Mouse (Mus musculus) brain, adult 2 months (tissue): Measurements from ENCODE around the gene Cdc26.
A peak's percentile ranks its signal among the peaks of the same experiment; 100 is the strongest.

Source experiments
- DNase-seq: peaks from one replicate; pipeline ENCODE4 v3.0.0; 2011; ENCODE audit warnings: low read depth, low spot score

Cdc26 gene

DNA sequence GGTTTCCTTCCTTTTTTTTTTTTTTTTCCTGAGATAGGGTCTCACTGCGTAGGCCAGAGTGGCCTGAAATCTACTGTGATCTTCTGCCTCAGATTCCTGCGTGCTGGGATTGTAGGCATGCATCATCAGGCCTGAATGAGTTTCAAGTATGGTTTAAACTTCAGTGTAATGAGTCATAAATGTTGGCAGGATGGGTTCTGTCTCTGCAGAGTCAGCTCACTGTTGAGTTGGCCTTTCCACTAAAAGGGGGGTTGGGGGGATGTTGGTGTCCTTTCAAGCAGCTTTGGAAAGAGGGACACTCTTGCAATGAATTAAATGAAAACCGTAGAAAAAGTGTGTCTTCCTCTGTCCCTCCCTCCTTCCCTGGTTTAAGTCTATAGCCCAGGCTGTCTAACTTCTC is 9.5 kb downstream of the Cdc26 start:
- DNase-seq: peak; percentile 72

DNA sequence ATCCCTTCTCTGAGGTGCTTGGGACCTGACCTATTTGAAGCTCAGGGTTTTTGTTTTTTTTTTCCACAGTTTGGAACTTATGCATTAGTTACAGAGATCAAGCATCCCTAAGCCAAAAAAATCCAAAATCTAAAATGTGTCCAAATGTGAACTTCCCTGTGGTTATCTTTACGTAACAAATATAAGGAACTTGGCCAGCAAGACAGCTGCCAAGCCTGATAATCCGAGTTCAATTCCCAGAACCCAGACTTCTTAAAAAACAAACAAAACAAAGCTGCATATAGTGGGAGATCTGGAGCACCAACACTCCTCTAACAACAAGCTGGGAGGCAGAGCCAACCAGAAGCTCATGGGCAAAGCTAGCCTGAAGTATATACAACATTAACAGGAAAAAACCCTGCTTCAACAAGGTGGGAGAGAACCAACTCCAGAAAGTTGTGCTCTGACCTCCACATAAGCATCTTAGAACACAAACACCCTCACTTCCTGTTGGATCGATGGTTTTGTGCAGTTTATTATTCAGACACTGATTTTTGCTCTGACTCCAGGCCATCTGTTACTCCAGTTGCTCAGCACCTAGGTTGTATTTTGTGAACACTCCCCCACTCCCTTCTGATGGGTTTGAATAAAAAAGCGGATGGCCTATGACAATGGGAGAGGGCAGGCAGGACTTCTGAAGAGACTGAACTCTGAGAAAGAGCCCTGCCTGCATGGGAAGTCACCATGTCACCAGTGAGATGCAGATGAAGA is 10.7 kb downstream of the Cdc26 start:
- DNase-seq: peak; percentile 43

DNA sequence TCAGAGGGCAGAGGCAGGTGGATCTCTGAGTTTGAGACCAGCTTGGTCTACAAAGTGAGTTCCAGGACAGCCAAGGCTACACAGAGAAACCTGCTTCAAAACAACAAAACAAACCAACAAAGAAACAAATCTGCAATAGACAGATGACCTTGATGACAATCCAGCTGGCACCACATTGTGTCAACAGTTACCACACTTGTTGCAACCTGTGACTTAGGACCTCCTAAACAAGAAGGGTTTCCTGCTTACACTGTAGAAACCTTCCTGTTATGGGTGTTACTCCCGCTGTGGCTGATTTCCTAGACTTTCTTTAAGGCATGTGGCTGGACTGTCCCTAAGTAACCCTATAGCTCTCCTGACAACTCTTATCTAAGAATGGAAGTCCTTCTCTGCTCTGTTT is 12.6 kb downstream of the Cdc26 start:
- no peak for DNase-seq

DNA sequence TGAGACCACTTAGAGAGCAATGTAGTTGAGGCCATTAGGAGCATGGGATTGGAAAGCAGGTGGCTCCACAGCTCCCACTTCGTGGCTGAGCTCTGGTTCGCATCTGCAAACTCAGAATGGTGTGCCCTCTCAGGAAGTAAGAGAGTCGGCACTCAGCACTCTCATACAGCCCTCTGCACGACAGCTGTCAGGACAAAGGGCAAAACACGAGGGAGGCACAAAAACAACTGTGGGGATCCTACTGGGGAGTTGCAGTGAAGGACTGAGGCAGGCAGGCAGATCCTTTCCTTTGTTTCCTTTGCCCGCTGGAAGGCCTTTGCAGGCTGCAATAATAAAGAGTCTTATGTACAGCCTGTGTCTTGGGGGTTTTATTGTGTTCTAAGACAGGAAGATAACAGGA is 15.0 kb downstream of the Cdc26 start:
- no peak for DNase-seq

DNA sequence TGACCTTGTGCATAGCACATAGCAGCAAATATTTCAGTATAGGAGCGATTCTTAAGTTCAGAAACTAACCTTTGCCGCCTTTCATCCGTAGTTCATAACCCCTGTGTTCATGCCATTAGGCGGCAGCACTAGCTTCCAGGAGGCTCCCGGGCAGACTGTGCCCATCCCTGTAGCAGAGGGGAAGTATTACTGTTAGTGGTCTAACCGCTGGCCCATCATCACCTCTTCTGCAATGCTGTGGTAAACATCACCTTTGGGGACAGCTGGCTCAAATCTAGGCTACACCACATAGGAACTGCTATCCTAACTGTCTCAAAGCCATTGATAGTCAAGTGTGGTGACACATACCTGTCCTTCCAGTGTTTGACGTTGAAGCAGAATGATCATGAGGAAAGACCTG is 16.6 kb downstream of the Cdc26 start:
- no peak for DNase-seq

DNA sequence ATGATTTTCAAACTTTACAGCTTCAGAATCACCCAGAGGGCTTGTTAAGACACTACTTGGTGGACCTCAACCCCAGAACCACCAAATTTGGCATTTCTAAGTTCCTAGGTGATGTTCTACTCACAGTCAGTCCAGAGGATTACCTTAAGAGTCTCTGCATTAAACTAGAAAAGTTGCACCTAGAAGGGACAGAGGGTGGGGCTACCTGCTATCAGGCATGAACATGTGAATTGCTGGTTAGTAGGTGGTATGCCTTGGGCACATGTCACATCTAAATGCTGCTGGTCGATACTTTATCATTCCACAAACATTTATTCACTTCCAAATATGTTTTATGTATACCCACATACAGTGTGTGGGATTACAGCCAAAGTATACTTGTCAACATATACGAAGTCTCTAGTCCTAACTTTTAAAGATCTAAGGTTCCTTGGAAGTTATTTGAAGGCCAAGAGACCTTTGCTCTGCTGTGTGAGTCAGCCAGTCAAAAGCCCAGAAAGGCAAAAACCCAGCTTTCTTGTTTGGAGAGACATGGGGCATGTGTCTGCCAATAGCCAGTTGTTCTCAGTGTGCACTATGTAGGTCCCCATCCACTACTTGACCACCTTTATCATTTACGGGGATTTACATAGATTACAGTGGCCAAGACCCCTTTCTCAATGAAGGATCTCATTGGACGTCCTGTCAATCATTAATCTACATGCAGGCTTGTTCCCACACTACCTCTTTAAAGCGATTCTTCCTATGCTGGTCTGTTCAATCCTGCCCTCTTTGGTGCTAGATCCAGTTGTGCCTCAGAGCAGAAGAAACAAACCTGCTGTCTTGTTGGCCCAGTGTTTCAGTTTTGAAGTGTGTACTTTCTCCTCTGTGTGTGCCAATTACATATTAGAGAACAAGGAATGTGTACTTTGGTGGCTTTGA is 18.6 kb downstream of the Cdc26 start:
- no peak for DNase-seq

DNA sequence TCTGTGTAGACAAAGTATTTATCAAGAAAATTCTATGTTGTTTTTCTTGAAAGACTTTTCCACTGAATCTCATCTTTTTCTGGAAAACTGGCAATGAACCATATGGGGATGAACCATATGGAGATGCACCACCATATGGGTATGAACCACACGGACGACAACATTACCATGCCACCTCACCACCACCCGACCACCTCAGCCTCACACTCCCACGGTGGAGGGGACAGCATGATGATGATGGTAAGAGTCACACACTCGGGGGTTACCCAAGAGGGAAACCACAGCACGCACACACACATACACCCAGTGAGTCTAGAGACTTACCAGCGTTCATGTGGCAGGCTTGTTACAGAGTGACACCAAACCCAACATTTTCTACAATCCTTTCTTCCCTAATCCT is 23.0 kb downstream of the Cdc26 start:
- peak; percentile 54 for DNase-seq

DNA sequence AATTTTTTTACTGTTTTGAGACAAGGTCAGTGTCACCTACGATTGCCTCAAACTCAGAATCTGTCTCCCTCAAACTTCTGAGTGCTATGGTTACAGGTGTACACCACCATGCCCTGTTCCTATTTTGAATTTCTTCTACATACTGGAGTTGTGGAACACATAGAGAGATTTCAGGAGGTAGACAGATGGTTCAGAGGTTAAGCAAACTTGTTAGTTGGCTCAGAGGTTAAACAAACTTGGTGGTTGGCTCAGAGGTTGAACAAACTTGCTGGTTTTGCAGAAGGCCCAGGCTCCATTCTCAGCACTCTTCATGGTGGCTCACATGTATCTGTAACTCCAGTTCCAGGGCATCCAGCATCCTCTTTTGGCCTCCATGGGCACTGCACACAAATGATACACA is 24.3 kb downstream of the Cdc26 start:
- DNase-seq: no peak

DNA sequence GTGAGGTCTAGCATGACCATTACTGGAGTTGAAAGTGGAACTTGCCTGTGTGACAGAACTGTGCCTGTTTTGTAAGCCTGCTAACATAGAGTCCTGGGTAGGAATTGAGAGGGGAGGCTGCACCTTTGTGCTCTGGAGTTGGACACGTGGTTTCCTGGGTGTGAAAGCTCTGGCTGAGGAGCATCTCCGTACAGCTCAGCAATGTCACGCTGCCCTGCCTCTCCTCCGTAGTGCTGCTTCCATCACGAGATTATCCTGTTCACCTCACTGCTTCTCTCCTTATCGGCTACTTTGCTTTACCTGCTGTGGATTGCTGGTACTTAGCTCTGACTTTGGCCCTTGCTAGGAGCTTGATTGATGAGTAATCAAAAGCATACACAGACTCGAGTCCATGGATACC is 24.7 kb downstream of the Cdc26 start:
- no peak for DNase-seq

DNA sequence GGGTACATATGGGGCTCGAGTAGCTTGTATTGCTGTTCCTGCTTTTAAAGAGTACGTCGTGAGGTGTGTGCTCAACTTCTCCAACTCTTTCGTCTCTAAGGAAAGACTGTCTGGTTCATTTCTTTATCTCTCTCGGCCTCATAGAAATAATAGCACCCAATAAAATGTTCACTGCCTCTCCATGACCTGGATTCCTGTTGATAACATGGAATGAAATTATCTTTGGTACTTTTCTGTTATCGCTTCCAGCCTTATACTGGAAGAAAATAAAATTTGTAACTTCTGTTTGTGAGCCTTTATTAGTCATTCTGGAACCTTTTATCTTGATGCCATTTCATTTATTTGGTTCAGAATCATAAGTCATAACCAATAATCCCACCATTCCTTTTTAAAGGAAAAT is 25.2 kb downstream of the Cdc26 start:
- DNase-seq: no peak

DNA sequence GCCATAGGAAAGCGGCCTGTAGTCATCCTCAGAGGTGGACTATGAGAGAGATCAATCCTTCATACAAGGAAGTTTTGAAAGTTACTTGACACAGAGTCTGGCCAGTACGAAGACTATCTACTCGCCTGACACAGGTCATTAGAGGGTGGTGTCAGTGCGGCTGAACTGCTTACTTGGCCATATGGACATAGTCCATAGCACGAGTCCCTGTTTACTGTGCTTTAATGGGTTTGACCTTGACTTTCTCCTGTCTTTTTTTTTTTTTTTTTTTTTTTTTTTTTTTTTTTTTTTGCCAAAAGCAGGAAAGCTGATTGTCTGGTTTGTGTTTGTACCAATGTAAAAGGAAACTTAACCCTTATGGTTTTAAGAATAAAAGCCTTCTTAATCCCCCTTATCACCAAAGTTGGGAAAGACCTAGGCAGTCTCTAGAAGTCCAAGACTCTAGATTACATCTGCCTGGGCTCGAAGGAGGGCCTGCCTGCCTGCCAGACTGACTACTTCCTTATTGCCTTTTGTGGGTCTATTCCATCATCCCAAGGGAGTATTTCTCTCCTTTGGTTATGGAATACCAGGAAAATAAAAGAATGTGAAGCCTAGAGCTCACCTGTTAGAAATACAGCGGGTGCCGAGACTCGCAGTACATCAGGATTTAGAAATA is 28.6 kb downstream of the Cdc26 start:
- no peak for DNase-seq

DNA sequence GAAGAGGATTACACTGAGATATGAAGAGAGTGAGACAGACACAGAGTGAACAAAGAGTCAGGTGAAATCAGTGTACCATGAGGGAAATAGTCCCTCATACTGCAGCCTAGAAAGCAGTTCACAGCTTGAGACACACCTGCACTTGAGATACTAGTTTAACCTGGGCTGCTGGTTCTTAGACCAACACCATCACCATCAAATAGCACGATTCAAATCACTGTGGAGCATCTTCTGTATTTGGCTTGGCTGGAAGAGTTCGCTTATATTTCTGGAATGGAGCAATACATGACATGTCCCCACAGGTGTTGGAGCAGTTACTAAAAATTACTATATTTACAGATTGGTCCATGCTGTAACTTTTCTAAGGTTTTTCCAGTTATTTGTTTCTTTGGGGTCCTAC is 32.3 kb downstream of the Cdc26 start:
- no peak for DNase-seq

DNA sequence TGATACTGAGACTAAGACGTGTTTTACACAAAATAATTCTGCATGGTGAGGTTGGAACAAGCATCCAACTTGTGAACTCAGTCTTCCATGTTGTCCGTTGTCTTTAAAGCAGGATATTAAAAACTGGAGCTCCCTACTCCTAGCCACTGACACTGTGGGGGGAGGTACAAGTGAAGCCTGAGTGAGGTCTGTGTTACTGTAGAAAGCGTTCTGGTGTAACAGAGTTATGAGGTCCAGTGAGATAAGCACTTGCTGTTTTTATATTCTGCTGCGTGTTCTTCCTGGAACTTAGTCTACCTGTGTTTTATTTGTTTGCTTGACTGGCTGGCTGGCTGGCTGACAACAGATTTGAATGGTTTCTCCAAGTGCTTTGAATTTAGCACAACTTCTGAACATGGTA is 34.1 kb downstream of the Cdc26 start:
- no peak for DNase-seq

DNA sequence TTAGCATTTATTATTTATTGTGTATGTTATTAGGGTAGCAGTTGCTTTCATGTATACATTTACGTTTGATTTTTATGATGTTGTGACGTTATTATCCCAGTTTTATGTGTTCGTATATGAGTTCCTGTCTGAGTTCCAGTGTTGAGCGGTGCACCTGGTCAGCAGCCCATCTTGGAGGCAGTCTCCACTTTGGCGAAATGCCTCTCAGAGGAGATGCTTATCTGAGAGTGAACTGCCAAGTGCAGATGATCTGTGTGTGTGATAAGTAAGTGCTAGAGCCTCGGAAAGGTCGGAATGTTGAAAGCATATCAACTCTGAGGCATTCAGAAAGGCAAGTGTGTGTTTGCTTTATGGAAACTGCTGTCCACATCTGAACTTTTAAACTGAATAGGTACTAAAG is 34.8 kb downstream of the Cdc26 start:
- DNase-seq: no peak

DNA sequence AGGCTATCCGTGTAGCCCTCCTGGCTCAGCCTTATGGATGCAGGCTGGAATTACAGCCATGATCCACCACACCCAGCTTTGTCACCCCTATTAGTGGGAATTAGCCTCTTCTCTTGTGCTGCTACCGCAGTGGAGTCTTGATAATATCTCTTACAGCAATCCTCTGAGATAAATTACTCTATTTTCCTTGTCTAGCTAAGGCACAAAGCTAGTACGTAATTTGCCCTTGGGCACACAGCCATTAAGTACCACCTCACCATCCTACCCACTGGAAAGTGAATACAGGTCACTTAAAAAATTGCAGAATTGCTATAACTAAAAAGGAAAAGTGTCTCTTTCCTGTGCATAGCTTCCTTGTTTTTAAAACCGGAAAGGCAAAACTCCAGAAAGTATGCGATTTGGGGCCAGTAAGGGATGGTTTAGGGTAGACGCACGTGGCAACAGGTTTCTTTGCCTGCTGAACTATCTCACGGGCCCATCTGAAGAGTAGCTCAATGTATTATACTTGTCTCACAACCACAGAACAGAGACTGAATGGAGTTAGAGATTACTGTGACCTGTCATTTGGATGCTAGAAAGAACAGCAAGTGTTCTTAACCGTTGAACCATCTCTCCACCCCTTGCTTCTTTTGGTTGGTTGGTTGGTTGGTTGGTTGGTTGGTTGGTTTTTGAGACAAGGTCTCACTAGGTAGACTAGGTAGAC is 35.5 kb downstream of the Cdc26 start:
- DNase-seq: no peak

DNA sequence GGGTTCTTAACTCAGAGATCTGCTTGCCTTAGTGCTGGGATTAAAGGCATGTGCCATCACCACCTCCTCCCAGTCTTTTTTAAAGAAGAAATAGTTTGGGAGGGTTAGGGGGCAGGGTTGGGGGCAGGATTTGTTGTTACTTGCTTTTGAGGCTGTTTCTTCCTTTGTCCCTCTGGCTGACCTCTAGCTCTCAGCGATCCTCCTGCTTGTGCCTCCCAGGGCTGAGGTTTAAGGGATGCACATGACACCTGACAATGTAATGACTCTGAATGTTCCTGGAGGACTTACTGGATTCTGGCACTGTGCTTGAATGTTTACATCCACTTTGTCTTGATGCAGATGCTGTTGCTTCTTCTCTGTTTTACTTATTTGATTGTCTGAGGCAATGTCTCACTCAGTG is 36.0 kb downstream of the Cdc26 start:
- no peak for DNase-seq

DNA sequence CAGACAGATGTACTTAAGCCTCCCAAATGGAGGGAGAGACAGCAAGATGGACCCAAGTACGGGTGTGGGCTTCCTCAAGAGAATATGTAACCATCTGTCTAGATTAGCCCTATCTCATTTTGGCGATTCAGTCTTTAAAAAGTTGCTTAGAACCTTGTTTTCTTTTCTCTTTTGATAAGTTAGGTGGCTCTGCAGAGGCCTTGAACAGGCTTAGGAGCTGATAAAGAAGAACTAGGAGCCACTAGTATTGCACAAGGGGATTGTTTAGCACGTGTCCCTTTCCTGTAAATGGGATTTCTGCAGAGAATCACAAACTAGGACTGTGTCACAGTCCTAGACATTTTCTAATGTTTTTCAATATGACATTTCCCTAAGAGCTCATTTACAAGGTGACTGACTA is 39.4 kb downstream of the Cdc26 start:
- no peak for DNase-seq

DNA sequence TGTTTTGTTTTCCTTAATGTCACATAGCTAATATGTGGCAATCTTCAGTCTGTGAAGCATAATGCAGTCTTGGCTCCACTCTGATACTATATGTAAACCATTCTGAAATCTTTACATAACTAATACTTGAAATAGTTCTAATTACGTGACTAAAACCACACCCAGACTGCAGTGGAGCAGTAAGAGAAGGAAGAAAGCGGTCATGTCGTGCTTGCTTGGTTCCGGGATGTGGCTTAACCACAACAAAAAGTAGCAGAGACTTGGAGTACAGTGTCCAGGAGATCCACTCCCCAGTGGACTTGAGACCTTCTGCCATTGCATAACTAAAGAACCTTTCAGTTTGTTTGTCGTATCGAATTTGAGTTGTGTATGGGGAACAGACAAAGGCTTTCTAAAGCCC is 40.9 kb downstream of the Cdc26 start:
- DNase-seq: no peak

DNA sequence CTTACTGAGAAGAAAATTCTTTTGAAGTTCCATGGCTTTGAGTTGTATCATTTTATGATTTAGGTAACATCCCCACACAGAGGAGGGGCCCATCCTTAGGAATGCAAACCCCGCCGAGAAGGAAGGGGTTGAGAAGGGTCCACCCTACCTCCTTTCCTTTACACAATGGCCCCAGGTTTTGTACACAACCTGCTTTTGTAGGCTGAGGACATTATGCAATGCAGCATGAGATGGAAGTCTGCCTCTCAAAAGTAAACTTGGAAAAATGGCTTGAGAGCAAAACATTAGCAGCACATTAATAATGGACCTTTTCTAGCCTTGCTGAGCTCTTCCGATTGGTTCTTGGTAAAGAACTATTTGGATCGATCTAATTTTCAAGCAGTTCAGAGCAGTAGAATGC is 42.2 kb downstream of the Cdc26 start:
- no peak for DNase-seq

DNA sequence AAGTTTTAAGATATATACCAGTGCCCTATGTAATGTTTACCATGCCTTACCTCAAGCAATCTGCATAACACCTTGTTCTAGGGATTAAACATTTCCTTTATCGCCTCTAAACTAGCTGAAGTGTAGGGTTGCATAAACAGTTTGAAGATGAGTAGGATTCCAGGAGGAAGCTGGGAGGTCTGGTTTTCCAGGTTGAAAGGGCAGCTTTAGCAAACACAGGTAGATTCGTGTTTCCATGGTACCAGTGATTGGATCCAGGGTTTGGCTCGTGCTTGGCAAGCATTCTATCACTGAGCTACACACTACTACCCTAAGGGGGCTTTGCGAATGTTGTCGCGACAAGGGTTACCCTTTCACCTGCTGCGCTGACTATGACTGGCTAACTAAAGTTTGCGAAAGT is 44.1 kb downstream of the Cdc26 start:
- DNase-seq: no peak

DNA sequence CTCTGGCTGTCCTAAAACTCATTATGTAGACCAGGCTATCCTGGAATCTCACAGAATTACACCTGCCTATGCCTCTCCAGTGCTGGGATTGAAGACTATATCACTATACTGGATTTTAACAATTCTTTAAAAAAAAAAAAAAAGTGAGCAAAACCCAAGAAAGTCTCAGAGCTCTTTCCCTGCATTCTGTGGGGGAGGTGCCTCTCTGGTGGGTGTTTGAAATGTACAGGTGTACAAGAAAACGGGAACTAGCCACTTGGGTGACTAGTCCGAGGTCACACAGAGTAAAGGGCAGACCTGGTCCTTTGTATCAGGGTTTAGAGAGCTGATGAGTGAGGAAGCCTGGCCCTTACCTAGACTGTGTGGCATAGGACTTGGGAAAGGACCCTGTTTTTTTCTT is 46.0 kb downstream of the Cdc26 start:
- no peak for DNase-seq

DNA sequence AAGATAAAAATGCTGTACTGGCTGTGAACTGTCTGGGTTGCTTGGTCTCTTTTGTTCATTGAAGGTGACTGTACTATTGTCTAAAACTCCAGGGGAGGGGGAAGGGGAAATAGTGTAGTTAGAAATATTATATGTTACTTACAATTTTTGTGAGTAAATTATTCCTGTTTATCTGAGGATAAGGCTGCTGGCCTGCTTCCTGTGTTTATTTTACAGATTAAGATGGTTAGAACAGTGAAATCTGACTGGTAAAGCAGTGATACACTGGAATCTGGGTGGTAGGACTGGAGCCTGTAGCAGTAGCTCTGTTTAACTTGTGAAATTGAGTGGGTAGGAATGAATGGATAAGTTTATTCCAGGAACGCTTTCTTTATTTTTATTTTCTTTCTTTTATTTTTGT is 46.4 kb downstream of the Cdc26 start:
- no peak for DNase-seq
